Mouse (Mus musculus) CH12.LX (cell line): ENCODE measurements around the gene Pdgfa. TPM values are rescaled to one million over a fixed set of nuclear protein-coding genes. Genes with fewer than 3 reads are reported as not detected.

Experiments
- DNase-seq: peaks from one replicate; pipeline ENCODE4 v3.0.0-alpha.2; 2013; ENCODE audit errors: extremely low read depth
- H3K27ac ChIP-seq: 2 replicates; pipeline ENCODE4 v1.5.1; 2012; ENCODE audit warnings: low read depth, mild to moderate bottlenecking, control low read depth, moderate library complexity; ENCODE audit not compliant: insufficient read depth
- H3K27me3 ChIP-seq: replicated peaks from 2 replicates; pipeline ENCODE3; 2012; ENCODE audit warnings: inconsistent platforms
- H3K36me3 ChIP-seq, 2 experiments: replicated peaks in 1 of 2; 2 replicates each; pipeline versions ENCODE3 to v1.6.1; 2012; ENCODE audit warnings: inconsistent platforms in 1 of 2, low read length in 1 of 2, mild to moderate bottlenecking in 1 of 2, mixed read lengths in 1 of 2, moderate library complexity in 1 of 2; ENCODE audit not compliant: control insufficient read depth in 1 of 2, insufficient read depth in 1 of 2
- H3K4me1 ChIP-seq, 2 experiments: 2 replicates each; pipeline ENCODE4 v1.6.1; 2012; ENCODE audit warnings: inconsistent platforms in 1 of 2, moderate library complexity in 1 of 2; ENCODE audit not compliant: insufficient read depth in 2 of 2, control insufficient read depth in 1 of 2
- H3K4me2 ChIP-seq: 2 replicates; pipeline ENCODE4 v1.6.1; 2012; ENCODE audit warnings: low read depth, mild to moderate bottlenecking, control low read depth; ENCODE audit not compliant: poor library complexity, insufficient read depth, severe bottlenecking
- H3K4me3 ChIP-seq, 3 experiments: fragments of 150-350 bp in 1 of 3; sonication (generic) in 1 of 3; replicated peaks in 1 of 3; 2 replicates each; pipeline versions ENCODE3 to v1.5.1; 2011 to 2012; ENCODE audit warnings: low read depth in 2 of 3, low read length in 2 of 3, mild to moderate bottlenecking in 2 of 3, moderate library complexity in 2 of 3, control low read depth in 1 of 3, improper control_type of control experiment in 1 of 3, inconsistent platforms in 1 of 3, mixed read lengths in 1 of 3; ENCODE audit not compliant: poor library complexity in 1 of 3
- H3K79me2 ChIP-seq: replicated peaks from 2 replicates; pipeline ENCODE4 v1.6.1; 2012; ENCODE audit warnings: mild to moderate bottlenecking, moderate library complexity; ENCODE audit not compliant: control insufficient read depth, poor library complexity, insufficient read depth, severe bottlenecking; ENCODE audit errors: extremely low read depth
- H3K9ac ChIP-seq: 2 replicates; pipeline ENCODE4 v1.6.1; 2012; ENCODE audit warnings: low read depth, mild to moderate bottlenecking, control low read depth, moderate library complexity; ENCODE audit not compliant: insufficient read depth
- H3K9me3 ChIP-seq: replicated peaks from 2 replicates; pipeline ENCODE3; 2012; ENCODE audit warnings: low read length, inconsistent platforms, mixed read lengths
- BHLHE40 ChIP-seq: IDR thresholded peaks from 2 replicates; pipeline ENCODE4 v1.6.1; 2011; ENCODE audit warnings: mild to moderate bottlenecking, low read depth, low read length, improper control_type of control experiment
- CHD2 ChIP-seq: IDR thresholded peaks from 2 replicates; pipeline ENCODE4 v1.6.1; 2011; ENCODE audit warnings: low read length, improper control_type of control experiment
- E2F4 ChIP-seq: IDR thresholded peaks from 2 replicates; pipeline ENCODE4 v1.6.1; 2011; ENCODE audit warnings: low read depth, low read length, improper control_type of control experiment; ENCODE audit not compliant: insufficient replicate concordance
- ELF1 ChIP-seq: IDR thresholded peaks from 2 replicates; pipeline ENCODE4 v1.6.1; 2014; ENCODE audit warnings: low read depth, mild to moderate bottlenecking, inconsistent platforms, low read length, improper control_type of control experiment
- EP300 ChIP-seq: IDR thresholded peaks from 2 replicates; pipeline ENCODE4 v1.6.1; 2011; ENCODE audit warnings: low read length, improper control_type of control experiment
- ETS1 ChIP-seq: conservative IDR thresholded peaks from 2 replicates; pipeline ENCODE4 v1.6.1; 2012; ENCODE audit warnings: low read depth, mild to moderate bottlenecking, inconsistent platforms, low read length, improper control_type of control experiment, moderate library complexity
- GABPA ChIP-seq: IDR thresholded peaks from 2 replicates; pipeline ENCODE4 v1.6.1; 2012; ENCODE audit warnings: low read depth, low read length, improper control_type of control experiment, inconsistent platforms; ENCODE audit not compliant: insufficient replicate concordance
- HCFC1 ChIP-seq: IDR thresholded peaks from 2 replicates; pipeline ENCODE4 v1.6.1; 2012; ENCODE audit warnings: low read depth, mild to moderate bottlenecking, inconsistent platforms, low read length, improper control_type of control experiment
- IRF4 ChIP-seq: IDR thresholded peaks from 2 replicates; pipeline ENCODE4 v1.6.1; 2014; ENCODE audit warnings: low read depth, mild to moderate bottlenecking, inconsistent platforms, low read length, improper control_type of control experiment
- JUN ChIP-seq: IDR thresholded peaks from 2 replicates; pipeline ENCODE4 v1.6.1; 2011; ENCODE audit warnings: low read depth, mild to moderate bottlenecking, low read length, improper control_type of control experiment, moderate library complexity; ENCODE audit not compliant: insufficient read depth
- KAT2A ChIP-seq: IDR thresholded peaks from 2 replicates; pipeline ENCODE4 v1.6.1; 2012; ENCODE audit warnings: low read length, improper control_type of control experiment, inconsistent platforms; ENCODE audit not compliant: insufficient replicate concordance
- MAFK ChIP-seq: IDR thresholded peaks from 2 replicates; pipeline ENCODE4 v1.6.1; 2011; ENCODE audit warnings: low read length, improper control_type of control experiment; ENCODE audit not compliant: insufficient replicate concordance
- MAX ChIP-seq: IDR thresholded peaks from 2 replicates; pipeline ENCODE4 v1.6.1; 2011; ENCODE audit warnings: low read length, improper control_type of control experiment
- MXI1 ChIP-seq: IDR thresholded peaks from 2 replicates; pipeline ENCODE4 v1.6.1; 2011; ENCODE audit warnings: mild to moderate bottlenecking, low read depth, low read length, improper control_type of control experiment
- MYC ChIP-seq: IDR thresholded peaks from 2 replicates; pipeline ENCODE4 v1.6.1; 2011; ENCODE audit warnings: low read depth, mild to moderate bottlenecking, improper control_type of control experiment, low read length
- NRF1 ChIP-seq: IDR thresholded peaks from 2 replicates; pipeline ENCODE4 v1.6.1; 2014; ENCODE audit warnings: low read depth, mild to moderate bottlenecking, inconsistent platforms, low read length, improper control_type of control experiment, moderate library complexity
- PAX5 ChIP-seq: IDR thresholded peaks from 2 replicates; pipeline ENCODE4 v1.6.1; 2012; ENCODE audit warnings: low read length, inconsistent platforms, mixed read lengths
- POLR2A ChIP-seq: IDR thresholded peaks from 2 replicates; pipeline ENCODE4 v1.6.1; 2011; ENCODE audit warnings: low read depth, mild to moderate bottlenecking, improper control_type of control experiment, low read length
- RAD21 ChIP-seq: IDR thresholded peaks from 2 replicates; pipeline ENCODE4 v1.6.1; 2011; ENCODE audit warnings: low read depth, mild to moderate bottlenecking, low read length, improper control_type of control experiment, moderate library complexity
- SIN3A ChIP-seq: IDR thresholded peaks from 2 replicates; pipeline ENCODE4 v1.6.1; 2012; ENCODE audit warnings: low read length, improper control_type of control experiment, inconsistent platforms
- SMC3 ChIP-seq: IDR thresholded peaks from 2 replicates; pipeline ENCODE4 v1.6.1; 2011; ENCODE audit warnings: low read depth, low read length, improper control_type of control experiment
- USF1 ChIP-seq: IDR thresholded peaks from 2 replicates; pipeline ENCODE4 v1.6.1; 2014; ENCODE audit warnings: low read depth, mild to moderate bottlenecking, inconsistent platforms, low read length, improper control_type of control experiment
- USF2 ChIP-seq: conservative IDR thresholded peaks from 2 replicates; pipeline ENCODE4 v1.6.1; 2011; ENCODE audit warnings: low read depth, low read length, improper control_type of control experiment
- ZC3H11A ChIP-seq: IDR thresholded peaks from 2 replicates; pipeline ENCODE4 v1.6.1; 2012; ENCODE audit warnings: low read depth, mild to moderate bottlenecking, inconsistent platforms, low read length, improper control_type of control experiment
- ZMIZ1 ChIP-seq: IDR thresholded peaks from 2 replicates; pipeline ENCODE4 v1.6.1; 2012; ENCODE audit warnings: low read depth, mild to moderate bottlenecking, inconsistent platforms, low read length, improper control_type of control experiment
- ZNF384 ChIP-seq: IDR thresholded peaks from 2 replicates; pipeline ENCODE4 v1.6.1; 2012; ENCODE audit warnings: low read depth, low read length, improper control_type of control experiment, inconsistent platforms
- dilution Hi-C: fragments of 300-500 bp; cut with MboI; formaldehyde crosslinking; loops from 2 replicates; pipeline ENCODE4 v1.14.3; 2020; ENCODE audit warnings: low sequenced_read_pairs; ENCODE audit not compliant: extremely low pct_unique_long_range_greater_than_20kb, extremely low pct_ligation_motif_present
- in situ Hi-C: fragments of 300-500 bp; cut with MboI; formaldehyde crosslinking; loops from 3 replicates; pipeline ENCODE4 v1.14.3; 2019; ENCODE audit warnings: low sequenced_read_pairs, low pct_ligation_motif_present, low pct_unique_long_range_greater_than_20kb, mixed read lengths
- polyA plus RNA-seq: library from polyadenylated mRNA; unstranded; fragments of >175 nt; gene quantifications from 2 replicates; pipeline ENCODE4 v1.2.1, GENCODE M21; 2012; ENCODE audit warnings: low read depth; ENCODE audit not compliant: insufficient read length
- total RNA-seq, 2 experiments: library from RNA; depleted of rRNA; stranded (reverse); fragments of 300-350 nt in 1 of 2; fragments of >200 nt in 1 of 2; gene quantifications; 2 replicates each; pipeline ENCODE4 v1.2.3; 2012 to 2014

Gene Pdgfa
- total and polyA plus RNA-seq, 3 experiments: 26.5 to 30.7 (median 27.5) TPM

DNA sequence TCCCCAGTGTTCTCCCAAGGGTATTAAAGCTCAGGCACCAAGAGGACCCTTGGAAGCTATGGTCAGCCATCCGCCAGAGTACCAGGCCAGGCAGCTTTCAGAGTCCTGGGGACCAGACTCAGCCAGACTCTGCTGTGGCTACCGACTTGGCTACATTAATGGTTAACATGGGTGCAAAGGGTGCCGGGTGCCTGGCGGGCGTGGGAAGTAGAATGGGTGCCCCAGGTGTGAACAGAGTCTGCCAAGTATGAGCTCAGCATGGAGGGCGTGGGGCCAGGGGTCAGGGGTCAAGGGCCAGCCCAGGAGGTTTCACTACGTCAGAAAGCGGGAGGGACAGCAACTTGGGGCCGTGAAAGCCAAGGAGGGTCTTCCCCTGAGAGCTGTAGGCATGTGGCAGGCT, 16.6 kb downstream of the Pdgfa start:
- Histone ChIP-seq H3K9me3 (no peaks in the 10 kb centered on the region), H3K36me3 (peaks cover 67 to 98% of the 10 kb centered on the region in 2 experiments), H3K4me3 (no peak overlapping the region), H3K4me1 (peaks cover 3 to 23% of the 10 kb centered on the region in 2 experiments; a peak in 3 of 4 replicates), H3K9ac (no peak overlapping the region), H3K4me2 (no peak overlapping the region), H3K79me2 (no peaks in the 10 kb centered on the region), H3K27ac (no peak overlapping the region), H3K27me3 (no peaks in the 10 kb centered on the region)
- in situ Hi-C loops (no loop called here), dilution Hi-C loops (no loop called here)
- no peak for DNase-seq
- no peak for TF ChIP-seq KAT2A
- no peak for TF ChIP-seq ZMIZ1
- TF ChIP-seq EP300: no peak
- TF ChIP-seq USF1: no peak
- no peak for TF ChIP-seq ELF1
- TF ChIP-seq ZNF384: no peak
- no peak for TF ChIP-seq POLR2A
- no peak for TF ChIP-seq ETS1
- no peak for TF ChIP-seq MAFK
- TF ChIP-seq SMC3: no peak
- no peak for TF ChIP-seq CHD2
- no peak for TF ChIP-seq JUN
- no peak for TF ChIP-seq NRF1
- TF ChIP-seq MYC: no peak
- TF ChIP-seq MXI1: no peak
- TF ChIP-seq SIN3A: no peak
- TF ChIP-seq MAX: no peak
- no peak for TF ChIP-seq GABPA
- TF ChIP-seq E2F4: no peak

DNA sequence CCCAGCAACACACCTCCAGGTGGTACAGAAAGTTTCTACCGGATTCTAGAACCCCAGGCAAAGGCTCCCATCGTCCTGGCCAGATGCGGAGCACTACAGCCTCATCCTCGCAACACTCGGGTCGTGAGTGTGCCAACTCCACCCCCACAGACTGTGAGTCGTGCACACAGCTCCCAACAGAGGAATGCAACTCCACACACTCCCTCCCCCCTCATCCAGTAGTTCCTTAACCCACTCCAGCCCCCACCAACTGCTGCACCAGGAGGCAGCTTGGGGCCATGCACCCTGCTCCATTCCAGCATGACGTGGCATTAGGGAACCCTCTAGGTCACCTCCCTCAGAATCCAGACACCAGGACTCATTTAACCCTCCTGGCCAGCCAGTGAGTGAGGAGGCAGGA, 17.3 kb downstream of the Pdgfa start:
- H3K4me2 ChIP-seq: no peak overlapping the region
- no peak overlapping the region for H3K27ac ChIP-seq
- TF ChIP-seq USF1 (no peak), MYC (no peak), PAX5 (no peak), USF2 (no peak), ZC3H11A (no peak), KAT2A (no peak), RAD21 (no peak), IRF4 (no peak), ELF1 (no peak), BHLHE40 (no peak), SIN3A (no peak), SMC3 (no peak), HCFC1 (no peak)
- H3K79me2 ChIP-seq: no peaks in the 10 kb centered on the region
- H3K36me3 ChIP-seq: peaks cover 63 to 98% of the 10 kb centered on the region in 2 experiments
- no peaks in the 10 kb centered on the region for H3K27me3 ChIP-seq
- no peak overlapping the region for H3K9ac ChIP-seq
- H3K9me3 ChIP-seq: no peaks in the 10 kb centered on the region
- dilution Hi-C loops (no loop called here), in situ Hi-C loops (no loop called here)
- no peak overlapping the region for H3K4me3 ChIP-seq
- DNase-seq: no peak
- peaks cover 4 to 30% of the 10 kb centered on the region in 2 experiments for H3K4me1 ChIP-seq
